Mouse (Mus musculus): ENCODE results near the gene Atg9a.
A peak's percentile ranks its signal among the peaks of the same experiment; 100 is the strongest.
"Not testable (repeated sequence)": the region's sequence is repeated elsewhere in the genome, so short reads cannot be mapped to it uniquely, and the experiment has no call there.

The Atg9a gene

GRCm38 (mm10) chr1:75191622-75192402 lies at the start of gene Atg9a, which contains the start of gene Ankzf1:
Gene Atg9a (minus strand): TSS chr1:75192196.
Gene Ankzf1 (plus strand): TSS chr1:75192151.
- DNase-seq (ENCODE audit: low read depth) = peak; percentile 98

GRCm38 (mm10) chr1:75239591-75239990 lies 47.6 kb upstream of the Atg9a start:
- no peak for DNase-seq (ENCODE audit: low read depth)

- no peak for DNase-seq (ENCODE audit: low read depth)
Observed at GRCm38 (mm10) chr1:75236117-75237050, 44.4 kb upstream of the Atg9a start, which contains the start of gene Dnajb2. Gene Dnajb2 (plus strand): TSS chr1:75236406.

- DNase-seq (ENCODE audit: low read depth) = no peak
Observed at GRCm38 (mm10) chr1:75234606-75235005, 42.6 kb upstream of the Atg9a start.

GRCm38 (mm10) chr1:75232489-75232888 lies 40.5 kb upstream of the Atg9a start:
- DNase-seq (ENCODE audit: low read depth) = not testable (repeated sequence)

- DNase-seq (ENCODE audit: low read depth) = no peak
Observed at GRCm38 (mm10) chr1:75231664-75232152, 39.7 kb upstream of the Atg9a start, which contains the start of gene A630095N17Rik. Gene A630095N17Rik (minus strand): TSS chr1:75232102.

- no peak for DNase-seq (ENCODE audit: low read depth)
Observed at GRCm38 (mm10) chr1:75231224-75231623, 39.2 kb upstream of the Atg9a start.

GRCm38 (mm10) chr1:75230335-75230994 lies 38.5 kb upstream of the Atg9a start:
- no peak for DNase-seq (ENCODE audit: low read depth)

- no peak for DNase-seq (ENCODE audit: low read depth)
Observed at GRCm38 (mm10) chr1:75229158-75229557, 37.2 kb upstream of the Atg9a start.

GRCm38 (mm10) chr1:75227653-75228052 lies 35.7 kb upstream of the Atg9a start:
- DNase-seq (ENCODE audit: low read depth) = no peak

- no peak for DNase-seq (ENCODE audit: low read depth)
Observed at GRCm38 (mm10) chr1:75226138-75226537, 34.1 kb upstream of the Atg9a start.

- no peak for DNase-seq (ENCODE audit: low read depth)
Observed at GRCm38 (mm10) chr1:75225473-75225872, 33.5 kb upstream of the Atg9a start.

- DNase-seq (ENCODE audit: low read depth) = no peak
Observed at GRCm38 (mm10) chr1:75223532-75223931, 31.5 kb upstream of the Atg9a start.

- DNase-seq (ENCODE audit: low read depth) = no peak
Observed at GRCm38 (mm10) chr1:75222926-75223325, 30.9 kb upstream of the Atg9a start.

GRCm38 (mm10) chr1:75221538-75221937 lies 29.5 kb upstream of the Atg9a start:
- DNase-seq (ENCODE audit: low read depth) = no peak

- no peak for DNase-seq (ENCODE audit: low read depth)
Observed at GRCm38 (mm10) chr1:75219531-75219930, 27.5 kb upstream of the Atg9a start, which contains the start of gene Tuba4a. Gene Tuba4a (minus strand): TSS chr1:75219865.

GRCm38 (mm10) chr1:75219078-75219477 lies 27.1 kb upstream of the Atg9a start:
- peak; percentile 66 for DNase-seq (ENCODE audit: low read depth)

- DNase-seq (ENCODE audit: low read depth) = no peak
Observed at GRCm38 (mm10) chr1:75218227-75219001, 26.4 kb upstream of the Atg9a start.

GRCm38 (mm10) chr1:75217893-75218226 lies 25.9 kb upstream of the Atg9a start:
- no peak for DNase-seq (ENCODE audit: low read depth)

GRCm38 (mm10) chr1:75216797-75217585 lies 25.0 kb upstream of the Atg9a start:
- no peak for DNase-seq (ENCODE audit: low read depth)
